Mouse (Mus musculus): ENCODE data around the gene Pycr1. TPM values are rescaled to one million over a fixed set of nuclear protein-coding genes. Genes with fewer than 3 reads are reported as not detected.

Gene Pycr1
- polyA plus RNA-seq, 1 experiment from 2014 or later: 22.4 TPM

GRCm38 (mm10) chr11:120647047-120647830 lies 3.7 kb upstream of the Pycr1 start:
- Histone ChIP-seq H3K4me3 (ENCODE audit: low read depth, low read length) (no peak overlapping the region), H3K9me3 (ENCODE audit: control insufficient read depth, low read length) (no peaks in the 10 kb centered on the region), H3K4me2 (ENCODE audit: low read length) (no peak overlapping the region), H3K27me3 (replicated peaks; ENCODE audit: control insufficient read depth, insufficient read depth, low read length) (no peaks in the 10 kb centered on the region), H3K4me1 (replicated peaks; ENCODE audit: control insufficient read depth, insufficient read depth, low read length) (peaks cover 9% of the 10 kb centered on the region), H3K9ac (ENCODE audit: low read length) (no peak overlapping the region), H3K27ac (ENCODE audit: low read depth) (no peak overlapping the region), H3K36me3 (ENCODE audit: control insufficient read depth, insufficient read depth, low read length) (no peaks in the 10 kb centered on the region)
- ATAC-seq (replicated peaks; ENCODE audit: low FRiP score, low TSS enrichment, low read depth): no peak
- 75% methylated on average over 35 of the region's 35 CpGs for WGBS
- no peak for DNase-seq (ENCODE audit: low spot score)

DNA sequence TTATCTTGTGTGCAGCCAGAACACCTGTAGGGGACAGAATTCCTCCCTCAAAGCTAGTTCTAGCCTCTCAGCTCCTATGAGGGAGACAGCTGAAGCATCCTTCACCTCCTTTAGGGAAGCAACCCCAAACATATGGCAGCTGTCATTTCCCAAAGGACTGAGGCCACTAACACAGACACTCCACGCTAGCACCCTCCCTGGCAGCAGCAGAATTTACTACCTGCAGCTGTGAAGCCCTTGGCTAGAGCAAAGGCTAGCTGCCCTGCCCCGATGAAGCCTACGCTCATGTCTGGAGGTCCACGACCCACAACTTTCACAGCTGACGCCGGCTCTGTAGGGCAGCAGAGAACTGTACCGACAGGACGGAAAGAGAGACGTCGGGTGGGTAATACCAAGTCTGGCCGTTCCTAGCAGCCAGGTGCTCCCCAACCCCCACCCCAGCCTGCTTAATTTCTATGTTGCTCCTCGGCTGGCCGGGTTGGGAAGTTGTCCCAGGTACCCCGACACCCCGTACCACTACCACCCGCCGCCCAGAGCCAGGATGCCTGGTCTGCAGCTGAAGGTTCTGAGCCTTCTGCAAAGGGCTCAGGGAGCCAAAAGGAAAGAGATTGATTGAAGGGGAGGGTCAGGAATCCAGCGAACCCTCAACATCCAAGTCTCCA lies 499 bp downstream of the Pycr1 start:
- peak overlapping the region; percentile 49 for H3K4me3 ChIP-seq (ENCODE audit: low read depth, low read length)
- ATAC-seq (replicated peaks; ENCODE audit: low FRiP score, low TSS enrichment, low read depth) (peak; percentile 40), DNase-seq (ENCODE audit: low spot score) (no peak)
- H3K9ac ChIP-seq (ENCODE audit: low read length): peak overlapping the region; percentile 52
- H3K27me3 ChIP-seq (replicated peaks; ENCODE audit: control insufficient read depth, insufficient read depth, low read length): no peaks in the 10 kb centered on the region
- no peaks in the 10 kb centered on the region for H3K9me3 ChIP-seq (ENCODE audit: control insufficient read depth, low read length)
- peak overlapping the region; percentile 74 for H3K4me2 ChIP-seq (ENCODE audit: low read length)
- no peaks in the 10 kb centered on the region for H3K36me3 ChIP-seq (ENCODE audit: control insufficient read depth, insufficient read depth, low read length)
- H3K27ac ChIP-seq (ENCODE audit: low read depth): no peak overlapping the region
- under 1% methylated on average over 18 of the region's 18 CpGs for WGBS
- peaks cover 7% of the 10 kb centered on the region for H3K4me1 ChIP-seq (replicated peaks; ENCODE audit: control insufficient read depth, insufficient read depth, low read length)

GRCm38 (mm10) chr11:120641869-120642268 lies 1.7 kb downstream of the Pycr1 start:
- 82% methylated on average over 8 of the region's 8 CpGs for whole genome bisulfite sequencing
- DNase-seq (ENCODE audit: low spot score): no peak
- Histone ChIP-seq H3K4me1 (replicated peaks; ENCODE audit: control insufficient read depth, insufficient read depth, low read length) (peaks cover 4% of the 10 kb centered on the region), H3K27me3 (replicated peaks; ENCODE audit: control insufficient read depth, insufficient read depth, low read length) (no peaks in the 10 kb centered on the region), H3K27ac (ENCODE audit: low read depth) (no peak overlapping the region), H3K9ac (ENCODE audit: low read length) (no peak overlapping the region), H3K36me3 (ENCODE audit: control insufficient read depth, insufficient read depth, low read length) (no peaks in the 10 kb centered on the region), H3K4me2 (ENCODE audit: low read length) (no peak overlapping the region), H3K9me3 (ENCODE audit: control insufficient read depth, low read length) (no peaks in the 10 kb centered on the region), H3K4me3 (ENCODE audit: low read depth, low read length) (no peak overlapping the region)
- no peak for ATAC-seq (replicated peaks; ENCODE audit: low FRiP score, low TSS enrichment, low read depth)

DNA sequence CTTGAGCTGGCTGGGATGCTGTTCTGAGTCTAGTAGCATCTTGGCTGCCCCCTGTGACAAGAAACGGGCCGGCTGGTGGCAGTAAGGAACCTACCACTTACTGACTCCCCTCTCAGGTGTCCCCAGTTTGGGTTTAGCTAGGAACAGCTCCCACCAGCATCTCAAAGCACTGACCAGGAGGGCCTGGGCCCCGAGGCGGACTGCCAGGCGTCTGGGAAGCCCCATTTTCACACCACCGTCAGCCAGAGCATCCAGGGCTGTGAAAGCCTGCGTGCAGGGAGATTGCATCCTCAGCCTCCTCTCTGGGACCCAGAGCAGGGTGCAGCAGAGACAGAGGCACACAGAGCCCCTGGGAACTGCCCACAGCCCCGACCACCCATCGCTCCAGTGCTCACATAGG lies 2.3 kb downstream of the Pycr1 start:
- DNase-seq (ENCODE audit: low spot score) (no peak), ATAC-seq (replicated peaks; ENCODE audit: low FRiP score, low TSS enrichment, low read depth) (no peak)
- WGBS: 51% methylated on average over 9 of the region's 9 CpGs
- no peaks in the 10 kb centered on the region for H3K27me3 ChIP-seq (replicated peaks; ENCODE audit: control insufficient read depth, insufficient read depth, low read length)
- H3K4me3 ChIP-seq (ENCODE audit: low read depth, low read length): no peak overlapping the region
- no peak overlapping the region for H3K9ac ChIP-seq (ENCODE audit: low read length)
- H3K27ac ChIP-seq (ENCODE audit: low read depth): no peak overlapping the region
- no peaks in the 10 kb centered on the region for H3K36me3 ChIP-seq (ENCODE audit: control insufficient read depth, insufficient read depth, low read length)
- H3K4me2 ChIP-seq (ENCODE audit: low read length): no peak overlapping the region
- no peaks in the 10 kb centered on the region for H3K9me3 ChIP-seq (ENCODE audit: control insufficient read depth, low read length)
- peaks cover 4% of the 10 kb centered on the region for H3K4me1 ChIP-seq (replicated peaks; ENCODE audit: control insufficient read depth, insufficient read depth, low read length)

DNA sequence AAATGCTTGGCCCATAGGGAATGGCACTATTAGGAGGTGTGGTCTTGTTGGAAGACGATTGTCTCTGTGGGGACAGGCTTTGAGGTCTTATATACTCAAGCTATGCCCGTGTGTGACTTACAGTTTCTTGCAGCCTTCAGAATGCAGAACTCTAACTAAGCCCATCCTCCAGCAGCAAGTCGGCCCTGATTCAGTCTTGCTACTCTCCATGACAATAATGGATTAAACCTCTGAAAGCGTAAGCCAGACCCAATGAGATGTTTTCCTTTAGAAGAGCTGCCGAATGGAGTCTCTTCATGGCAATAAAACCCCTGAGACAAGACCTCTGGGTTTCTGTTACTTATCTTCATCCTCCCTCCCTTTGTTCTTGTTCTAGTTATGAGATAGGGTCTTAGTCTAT lies 8.8 kb downstream of the Pycr1 start:
- WGBS: 80% methylated on average over 5 of the region's 5 CpGs
- Histone ChIP-seq H3K9me3 (ENCODE audit: control insufficient read depth, low read length) (no peaks in the 10 kb centered on the region), H3K36me3 (ENCODE audit: control insufficient read depth, insufficient read depth, low read length) (no peaks in the 10 kb centered on the region), H3K27ac (ENCODE audit: low read depth) (no peak overlapping the region), H3K27me3 (replicated peaks; ENCODE audit: control insufficient read depth, insufficient read depth, low read length) (no peaks in the 10 kb centered on the region), H3K4me1 (replicated peaks; ENCODE audit: control insufficient read depth, insufficient read depth, low read length) (peaks cover 15% of the 10 kb centered on the region), H3K9ac (ENCODE audit: low read length) (no peak overlapping the region), H3K4me3 (ENCODE audit: low read depth, low read length) (no peak overlapping the region), H3K4me2 (ENCODE audit: low read length) (no peak overlapping the region)
- no peak for ATAC-seq (replicated peaks; ENCODE audit: low FRiP score, low TSS enrichment, low read depth)
- no peak for DNase-seq (ENCODE audit: low spot score)

DNA sequence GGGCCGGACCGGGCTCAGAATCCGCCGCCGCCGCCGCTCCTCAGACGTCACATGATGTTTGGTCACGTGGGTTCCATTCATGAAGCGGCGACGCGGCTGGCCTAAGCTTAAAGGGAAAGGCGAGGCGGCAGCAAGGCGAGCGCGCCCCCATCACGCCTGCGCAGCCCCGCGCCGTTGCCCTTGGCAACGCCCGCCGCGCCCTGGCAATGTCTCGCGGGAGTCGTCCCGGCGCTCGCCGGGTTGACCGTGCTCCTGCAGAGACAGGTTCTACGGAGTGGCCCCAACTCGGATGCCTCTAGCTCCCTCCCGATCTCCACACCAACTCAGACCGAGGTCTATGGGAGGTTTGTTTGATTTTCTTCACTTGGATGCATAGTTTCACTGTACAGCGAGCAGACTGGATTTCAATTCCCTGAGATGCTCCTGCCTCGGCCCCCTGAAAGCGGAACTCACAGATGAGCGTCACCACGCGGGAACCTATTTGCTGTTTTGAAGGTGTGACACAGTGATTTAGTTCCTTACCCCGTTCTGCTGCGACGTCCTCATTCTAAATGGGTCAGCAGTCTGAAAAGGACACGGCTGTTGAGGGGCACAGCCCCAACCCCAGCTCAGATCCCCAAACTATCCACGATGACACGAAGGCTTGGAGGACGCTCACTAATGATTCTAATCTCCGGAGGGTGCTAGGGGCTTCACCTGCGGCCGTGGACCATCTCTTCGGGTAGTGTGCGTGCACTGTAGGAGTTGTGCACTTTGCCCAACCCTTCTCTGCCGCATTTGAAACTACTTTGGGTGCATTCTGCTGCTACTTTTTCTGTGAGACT lies 9.8 kb downstream of the Pycr1 start, which contains the start of gene Mafg:
TSS of gene Mafg (minus strand) at position 81 of the 824 bp plus-strand sequence.
- 11% methylated on average over 58 of the region's 58 CpGs for WGBS
- peak within 1 kb of the TSS; percentile 88 for H3K9ac ChIP-seq (ENCODE audit: low read length)
- DNase-seq (ENCODE audit: low spot score): peak; percentile 94
- no peaks in the 10 kb centered on the region for H3K27me3 ChIP-seq (replicated peaks; ENCODE audit: control insufficient read depth, insufficient read depth, low read length)
- H3K4me2 ChIP-seq (ENCODE audit: low read length): peak within 1 kb of the TSS; percentile 81
- H3K27ac ChIP-seq (ENCODE audit: low read depth): peak within 1 kb of the TSS; percentile 84
- peaks cover 20% of the 10 kb centered on the region for H3K4me1 ChIP-seq (replicated peaks; ENCODE audit: control insufficient read depth, insufficient read depth, low read length)
- H3K36me3 ChIP-seq (ENCODE audit: control insufficient read depth, insufficient read depth, low read length): peaks cover 9% of the 10 kb centered on the region
- peak; percentile 88 for ATAC-seq (replicated peaks; ENCODE audit: low FRiP score, low TSS enrichment, low read depth)
- H3K4me3 ChIP-seq (ENCODE audit: low read depth, low read length): peak within 1 kb of the TSS; percentile 83
- no peaks in the 10 kb centered on the region for H3K9me3 ChIP-seq (ENCODE audit: control insufficient read depth, low read length)

DNA sequence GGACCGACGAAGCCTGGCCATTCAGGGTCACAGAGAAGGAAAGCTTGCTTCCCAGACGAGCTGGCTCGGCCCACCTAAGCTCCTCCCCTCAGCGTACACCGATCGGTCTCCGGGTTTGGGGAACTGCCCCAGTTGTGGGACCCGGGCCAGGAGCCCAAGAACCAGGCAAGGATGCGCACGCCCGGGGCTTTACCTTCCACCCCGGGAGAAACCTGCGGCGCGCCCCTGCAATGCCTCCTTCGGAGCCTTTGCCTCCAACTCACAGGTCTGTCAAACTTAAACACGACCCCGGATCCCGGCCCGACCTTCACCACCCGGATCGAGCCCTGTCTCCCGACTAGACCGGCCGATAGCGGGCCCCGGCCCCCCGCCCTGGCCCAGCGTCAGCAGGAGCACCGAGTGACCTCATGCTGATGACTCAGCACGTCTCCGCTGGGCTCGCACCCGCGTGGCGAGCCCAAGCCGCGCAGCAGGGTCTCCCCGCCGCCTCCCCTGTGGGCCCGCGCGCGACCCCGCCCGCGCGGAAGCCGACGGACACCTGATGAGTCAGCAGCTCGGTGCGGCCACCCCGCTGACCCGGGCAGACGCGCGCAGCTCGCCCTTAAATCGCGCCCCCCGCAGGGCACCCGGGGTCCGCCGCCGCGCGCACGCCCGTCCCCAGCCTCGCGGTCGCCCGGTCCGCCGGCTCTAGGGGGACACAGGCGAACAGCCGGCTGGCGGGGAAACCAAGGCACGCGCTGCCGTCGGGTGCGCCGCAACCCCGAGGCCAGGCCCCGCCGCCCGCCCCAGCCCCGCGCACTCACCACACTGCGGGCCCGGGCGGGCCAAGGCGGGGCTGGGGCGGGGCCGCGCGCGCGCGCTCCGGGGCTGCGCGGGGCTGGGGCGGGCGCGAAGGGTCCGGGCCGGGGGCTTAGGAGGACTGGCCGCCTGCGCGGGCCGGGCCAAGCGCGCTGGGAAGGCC lies 10.7 kb downstream of the Pycr1 start:
- Histone ChIP-seq H3K27me3 (replicated peaks; ENCODE audit: control insufficient read depth, insufficient read depth, low read length) (no peaks in the 10 kb centered on the region), H3K9ac (ENCODE audit: low read length) (peak overlapping the region; percentile 88), H3K9me3 (ENCODE audit: control insufficient read depth, low read length) (no peaks in the 10 kb centered on the region), H3K4me1 (replicated peaks; ENCODE audit: control insufficient read depth, insufficient read depth, low read length) (peaks cover 20% of the 10 kb centered on the region), H3K4me3 (ENCODE audit: low read depth, low read length) (peak overlapping the region; percentile 83), H3K4me2 (ENCODE audit: low read length) (peak overlapping the region; percentile 81), H3K36me3 (ENCODE audit: control insufficient read depth, insufficient read depth, low read length) (peaks cover 12% of the 10 kb centered on the region), H3K27ac (ENCODE audit: low read depth) (peak overlapping the region; percentile 84)
- ATAC-seq (replicated peaks; ENCODE audit: low FRiP score, low TSS enrichment, low read depth) (peak; percentile 79), DNase-seq (ENCODE audit: low spot score) (peak; percentile 82)
- WGBS: under 1% methylated on average over 106 of the region's 116 CpGs
